Mouse (Mus musculus) gastrocnemius, postnatal 4 days (tissue): Measurements from ENCODE around the gene 4931406P16Rik. TPM values are rescaled to one million over a fixed set of nuclear protein-coding genes. Genes with fewer than 3 reads are reported as not detected.
"Not testable (repeated sequence)": the region's sequence is repeated elsewhere in the genome, so short reads cannot be mapped to it uniquely, and the experiment has no call there.

Source experiments
- DNase-seq, 2 experiments: peaks; one replicate each; pipeline ENCODE4 v3.0.0; 2021 to 2022; ENCODE audit warnings: low spot score in 2 of 2, mixed read lengths in 2 of 2
- total RNA-seq, 2 experiments: library from RNA; stranded (reverse); gene quantifications; 2 replicates each; pipeline ENCODE4 v1.2.3; 2021

The 4931406P16Rik gene
- total RNA-seq, 2 experiments from 2014 or later = 67.0 to 74.9 TPM

GRCm38 (mm10) chr7:34216474-34216873, 96.9 kb downstream of the 4931406P16Rik start:
- no peak for DNase-seq

- DNase-seq = no peak
Observed at GRCm38 (mm10) chr7:34215481-34215880, 97.9 kb downstream of the 4931406P16Rik start.

- no peak for DNase-seq
Observed at GRCm38 (mm10) chr7:34214644-34215043, 98.7 kb downstream of the 4931406P16Rik start.

- no peak for DNase-seq
Observed at GRCm38 (mm10) chr7:34213281-34213680, 100.1 kb downstream of the 4931406P16Rik start.

- DNase-seq = no peak
Observed at GRCm38 (mm10) chr7:34208027-34208745, 105.2 kb downstream of the 4931406P16Rik start.

GRCm38 (mm10) chr7:34206331-34206730, 107.0 kb downstream of the 4931406P16Rik start:
- DNase-seq = no peak

- not testable (repeated sequence) for DNase-seq
Observed at GRCm38 (mm10) chr7:34202147-34202546, 111.2 kb downstream of the 4931406P16Rik start.

GRCm38 (mm10) chr7:34200829-34201228, 112.5 kb downstream of the 4931406P16Rik start:
- DNase-seq = no peak

- no peak for DNase-seq
Observed at GRCm38 (mm10) chr7:34198346-34198745, 115.0 kb downstream of the 4931406P16Rik start.

GRCm38 (mm10) chr7:34196132-34197128, 116.9 kb downstream of the 4931406P16Rik start, which contains the start of gene Pdcd2l:
TSS of gene Pdcd2l (minus strand) at chr7:34196661.
- peak; percentile 92 to 93 for DNase-seq

GRCm38 (mm10) chr7:34195632-34196031, 117.7 kb downstream of the 4931406P16Rik start:
- no peak for DNase-seq

GRCm38 (mm10) chr7:34192825-34193224, 120.5 kb downstream of the 4931406P16Rik start:
- DNase-seq = no peak

GRCm38 (mm10) chr7:34189376-34189989, 123.9 kb downstream of the 4931406P16Rik start:
- DNase-seq = no peak

Other genes with a start within 250 kb of the 4931406P16Rik start
- gene Scgb1b30, start 218.1 kb downstream of the 4931406P16Rik start, total RNA-seq = not detected
- gene Wtip, start 180.3 kb downstream of the 4931406P16Rik start, total RNA-seq = 10 to 100 TPM; 24.0 to 29.0 TPM
- 10 to 100 TPM; 66.8 to 78.1 TPM for gene Uba2, start 144.0 kb downstream of the 4931406P16Rik start, total RNA-seq
- 10 to 100 TPM; 22.6 to 23.8 TPM for gene Pdcd2l, start 116.9 kb downstream of the 4931406P16Rik start, total RNA-seq
- 100 to 1,000 TPM; 799 to 899 TPM for gene Gpi1, start 83.2 kb downstream of the 4931406P16Rik start, total RNA-seq
- not detected for gene Gm6096, start 62.5 kb downstream of the 4931406P16Rik start, total RNA-seq
- gene Lsm14a, start 79.8 kb upstream of the 4931406P16Rik start, total RNA-seq = 100 to 1,000 TPM in 1 of 2 experiments, 10 to 100 TPM in 1; 97.5 to 117 TPM